Mouse (Mus musculus): ENCODE results near the gene 1700025G04Rik. TPM values are rescaled to one million over a fixed set of nuclear protein-coding genes. Genes with fewer than 3 reads are reported as not detected.

Gene 1700025G04Rik
- polyA plus RNA-seq, 1 experiment from 2014 or later = 52.7 TPM

DNA sequence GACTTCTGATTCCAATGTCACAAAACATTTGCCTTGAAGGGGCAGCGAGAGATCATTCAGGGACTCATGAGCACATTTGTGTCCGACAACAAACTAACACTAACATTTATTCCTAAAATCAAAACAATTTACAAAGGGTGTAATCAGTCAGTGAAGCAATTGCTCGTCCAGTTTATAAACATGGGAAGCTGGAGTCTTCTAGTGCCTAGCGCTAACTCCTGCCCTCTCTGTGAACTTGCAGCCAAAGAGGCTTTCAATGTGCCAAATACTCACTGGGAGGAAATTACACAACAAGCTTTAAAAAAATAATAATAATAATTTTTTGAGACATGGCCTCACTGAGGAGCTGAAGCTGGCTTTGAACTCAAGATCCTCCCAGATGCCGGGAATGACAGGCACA, 57.8 kb downstream of the 1700025G04Rik start:
- 93% methylated on average over 5 of the region's 5 CpGs for WGBS

DNA sequence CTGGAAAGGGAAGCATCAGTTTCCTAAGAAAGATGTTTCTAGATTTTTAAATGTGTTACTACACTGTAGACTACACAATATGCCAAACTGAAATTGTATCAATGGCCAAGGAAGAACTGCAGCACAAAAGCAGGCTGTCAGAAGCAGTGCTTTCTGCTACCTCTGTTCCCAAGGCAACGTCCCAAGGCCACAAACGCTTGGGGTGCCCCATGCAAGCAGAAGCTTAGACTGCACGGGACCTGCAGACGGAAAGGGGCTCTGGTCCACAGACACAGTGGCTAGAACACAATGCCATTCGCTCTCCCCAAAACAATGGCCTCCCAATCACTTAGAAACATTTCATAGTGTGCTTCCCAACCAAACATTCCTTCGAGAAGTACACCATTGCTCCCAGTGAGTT, 59.4 kb downstream of the 1700025G04Rik start:
- 43% methylated on average over 6 of the region's 6 CpGs for WGBS
- peak; percentile 80 for ATAC-seq (ENCODE audit: low FRiP score)
- H3K27me3 ChIP-seq (ENCODE audit: control insufficient read depth, insufficient read depth, low read length) = no peaks in the 10 kb centered on the region
- no peak overlapping the region for H3K9ac ChIP-seq (ENCODE audit: low read depth, low read length)
- H3K4me1 ChIP-seq (replicated peaks; ENCODE audit: control insufficient read depth, insufficient read depth, low read length) = no peaks in the 10 kb centered on the region
- H3K9me3 ChIP-seq (ENCODE audit: control insufficient read depth, low read length) = no peaks in the 10 kb centered on the region
- DNase-seq (ENCODE audit: low spot score) = peak; percentile 49
- H3K4me3 ChIP-seq (ENCODE audit: low read depth, low read length) = no peak overlapping the region
- H3K27ac ChIP-seq (ENCODE audit: low read depth, low read length) = no peak overlapping the region
- no peaks in the 10 kb centered on the region for H3K36me3 ChIP-seq (ENCODE audit: control insufficient read depth, insufficient read depth, low read length)
- H3K4me2 ChIP-seq (replicated peaks; ENCODE audit: low read depth, low read length) = no peak overlapping the region

More for the DNA sequence above, 57.8 kb downstream of the 1700025G04Rik start:
- no peak overlapping the region for H3K9ac ChIP-seq (ENCODE audit: low read depth, low read length)
- H3K4me2 ChIP-seq (replicated peaks; ENCODE audit: low read depth, low read length) = no peak overlapping the region
- H3K4me3 ChIP-seq (ENCODE audit: low read depth, low read length) = no peak overlapping the region
- ATAC-seq (ENCODE audit: low FRiP score) (no peak), DNase-seq (ENCODE audit: low spot score) (no peak)
- H3K4me1 ChIP-seq (replicated peaks; ENCODE audit: control insufficient read depth, insufficient read depth, low read length) = no peaks in the 10 kb centered on the region
- H3K27ac ChIP-seq (ENCODE audit: low read depth, low read length) = no peak overlapping the region
- H3K27me3 ChIP-seq (ENCODE audit: control insufficient read depth, insufficient read depth, low read length) = no peaks in the 10 kb centered on the region
- H3K36me3 ChIP-seq (ENCODE audit: control insufficient read depth, insufficient read depth, low read length) = no peaks in the 10 kb centered on the region
- H3K9me3 ChIP-seq (ENCODE audit: control insufficient read depth, low read length) = no peaks in the 10 kb centered on the region

DNA sequence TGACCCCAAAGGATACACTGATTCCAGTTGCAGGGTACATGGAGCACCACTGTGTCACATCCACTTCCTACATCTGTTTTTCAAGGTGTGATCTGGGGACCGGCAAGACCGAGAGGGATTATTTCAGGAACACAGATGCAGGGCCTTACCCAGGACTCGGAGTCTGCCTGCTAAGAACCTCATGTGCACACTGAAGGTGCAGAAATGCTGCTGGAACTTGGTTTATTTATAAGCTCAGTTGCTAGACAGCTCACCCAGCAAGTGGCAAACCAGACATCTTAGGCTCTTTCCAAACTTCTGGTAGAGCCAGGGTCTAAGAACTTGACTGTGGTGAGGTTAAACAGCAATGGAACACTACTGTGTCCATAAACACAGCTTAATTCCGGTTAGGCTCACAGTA, 61.2 kb downstream of the 1700025G04Rik start:
- Histone ChIP-seq H3K4me2 (replicated peaks; ENCODE audit: low read depth, low read length) (no peak overlapping the region), H3K4me3 (ENCODE audit: low read depth, low read length) (no peak overlapping the region), H3K9ac (ENCODE audit: low read depth, low read length) (no peak overlapping the region), H3K9me3 (ENCODE audit: control insufficient read depth, low read length) (no peaks in the 10 kb centered on the region), H3K36me3 (ENCODE audit: control insufficient read depth, insufficient read depth, low read length) (no peaks in the 10 kb centered on the region), H3K27me3 (ENCODE audit: control insufficient read depth, insufficient read depth, low read length) (no peaks in the 10 kb centered on the region), H3K27ac (ENCODE audit: low read depth, low read length) (no peak overlapping the region), H3K4me1 (replicated peaks; ENCODE audit: control insufficient read depth, insufficient read depth, low read length) (no peaks in the 10 kb centered on the region)
- WGBS = 87% methylated on average over 4 of the region's 4 CpGs
- ATAC-seq (ENCODE audit: low FRiP score) (no peak), DNase-seq (ENCODE audit: low spot score) (no peak)

DNA sequence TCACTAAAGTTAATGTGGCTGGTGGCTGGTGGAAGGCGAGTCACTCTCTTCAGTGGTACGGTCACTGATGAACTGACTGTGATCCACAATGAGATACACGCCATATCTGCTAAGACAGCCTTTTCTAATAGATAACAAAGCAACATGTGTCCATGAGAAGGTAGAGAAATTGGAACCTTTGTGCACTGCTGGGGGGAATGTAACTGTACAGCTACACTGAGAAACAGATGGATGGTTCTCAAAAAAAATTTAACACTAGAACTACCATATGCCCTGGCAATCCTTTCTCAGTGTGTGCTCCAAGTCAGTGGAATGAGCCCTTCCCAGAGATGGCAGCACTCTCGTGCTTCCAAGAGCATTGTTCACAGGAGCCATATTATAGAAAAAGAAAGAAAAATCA, 63.2 kb downstream of the 1700025G04Rik start:
- Histone ChIP-seq H3K9me3 (ENCODE audit: control insufficient read depth, low read length) (no peaks in the 10 kb centered on the region), H3K4me2 (replicated peaks; ENCODE audit: low read depth, low read length) (no peak overlapping the region), H3K27ac (ENCODE audit: low read depth, low read length) (no peak overlapping the region), H3K9ac (ENCODE audit: low read depth, low read length) (no peak overlapping the region), H3K27me3 (ENCODE audit: control insufficient read depth, insufficient read depth, low read length) (no peaks in the 10 kb centered on the region), H3K4me3 (ENCODE audit: low read depth, low read length) (no peak overlapping the region), H3K4me1 (replicated peaks; ENCODE audit: control insufficient read depth, insufficient read depth, low read length) (no peaks in the 10 kb centered on the region), H3K36me3 (ENCODE audit: control insufficient read depth, insufficient read depth, low read length) (no peaks in the 10 kb centered on the region)
- 90% methylated on average over 4 of the region's 4 CpGs for WGBS
- no peak for ATAC-seq (ENCODE audit: low FRiP score)
- DNase-seq (ENCODE audit: low spot score) = no peak

DNA sequence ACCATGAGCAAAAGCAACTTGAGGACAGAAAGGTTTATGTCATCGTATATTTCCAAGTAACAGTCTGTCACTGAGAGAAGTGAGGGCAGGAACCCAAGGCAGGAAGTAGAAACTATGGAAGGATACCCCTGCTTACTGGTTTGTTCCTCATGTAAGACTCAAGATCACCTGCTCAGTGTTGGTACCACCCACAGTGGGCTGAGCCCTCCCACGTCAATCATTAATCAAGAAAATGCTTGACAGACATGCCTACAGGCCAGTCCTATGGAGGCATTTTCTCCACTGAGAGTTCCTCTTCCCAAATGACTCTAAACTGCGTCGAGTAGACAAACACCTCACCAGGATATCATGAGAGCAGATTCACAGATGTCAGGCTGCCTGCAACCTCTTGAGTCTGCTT, 64.6 kb downstream of the 1700025G04Rik start:
- DNase-seq (ENCODE audit: low spot score) = no peak
- Histone ChIP-seq H3K4me2 (replicated peaks; ENCODE audit: low read depth, low read length) (no peak overlapping the region), H3K36me3 (ENCODE audit: control insufficient read depth, insufficient read depth, low read length) (no peaks in the 10 kb centered on the region), H3K27ac (ENCODE audit: low read depth, low read length) (no peak overlapping the region), H3K27me3 (ENCODE audit: control insufficient read depth, insufficient read depth, low read length) (no peaks in the 10 kb centered on the region), H3K9me3 (ENCODE audit: control insufficient read depth, low read length) (no peaks in the 10 kb centered on the region), H3K4me3 (ENCODE audit: low read depth, low read length) (no peak overlapping the region), H3K4me1 (replicated peaks; ENCODE audit: control insufficient read depth, insufficient read depth, low read length) (no peaks in the 10 kb centered on the region), H3K9ac (ENCODE audit: low read depth, low read length) (no peak overlapping the region)
- ATAC-seq (ENCODE audit: low FRiP score) = no peak
- 89% methylated on average over 4 of the region's 4 CpGs for WGBS

DNA sequence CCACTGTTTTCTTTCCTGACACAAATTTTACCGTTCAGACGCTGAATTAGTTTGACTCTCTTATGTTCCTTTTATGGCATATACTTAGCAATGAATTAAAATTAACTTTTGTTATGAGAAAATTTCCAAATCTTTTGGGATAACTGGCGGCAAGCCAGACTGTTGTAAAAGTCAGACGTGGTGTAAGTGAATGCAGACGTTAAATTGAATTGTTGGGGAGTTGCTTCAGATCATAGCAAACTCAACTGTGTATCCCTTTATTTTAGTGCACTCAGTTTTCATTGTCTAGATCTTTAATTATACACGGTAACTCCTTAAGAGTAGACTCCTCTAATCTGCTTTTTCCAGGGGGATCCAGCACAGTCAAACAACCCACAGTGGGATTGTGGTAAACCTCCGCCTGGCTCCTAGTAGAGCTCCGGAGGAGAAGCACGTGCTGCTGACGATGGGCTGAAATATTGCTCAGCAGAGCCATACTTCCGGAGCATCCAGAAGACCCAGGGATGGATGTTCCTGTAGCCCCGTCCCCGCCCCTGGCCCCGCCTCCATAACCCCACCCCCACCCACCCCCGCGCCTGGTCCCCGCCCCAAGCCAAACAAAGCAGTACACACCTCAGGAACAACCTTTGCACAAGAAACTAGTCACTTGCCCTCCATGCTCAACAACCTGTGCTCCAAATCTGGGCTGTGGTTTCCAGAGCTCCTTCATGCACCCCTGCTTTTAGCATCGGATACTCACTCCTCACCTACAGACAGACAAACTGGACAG, 65.7 kb downstream of the 1700025G04Rik start:
- Histone ChIP-seq H3K27me3 (ENCODE audit: control insufficient read depth, insufficient read depth, low read length) (no peaks in the 10 kb centered on the region), H3K27ac (ENCODE audit: low read depth, low read length) (no peak overlapping the region), H3K9ac (ENCODE audit: low read depth, low read length) (no peak overlapping the region), H3K9me3 (ENCODE audit: control insufficient read depth, low read length) (no peaks in the 10 kb centered on the region), H3K4me1 (replicated peaks; ENCODE audit: control insufficient read depth, insufficient read depth, low read length) (no peaks in the 10 kb centered on the region), H3K4me3 (ENCODE audit: low read depth, low read length) (no peak overlapping the region), H3K36me3 (ENCODE audit: control insufficient read depth, insufficient read depth, low read length) (no peaks in the 10 kb centered on the region), H3K4me2 (replicated peaks; ENCODE audit: low read depth, low read length) (no peak overlapping the region)
- WGBS = 78% methylated on average over 18 of the region's 18 CpGs
- ATAC-seq (ENCODE audit: low FRiP score) (no peak), DNase-seq (ENCODE audit: low spot score) (no peak)

DNA sequence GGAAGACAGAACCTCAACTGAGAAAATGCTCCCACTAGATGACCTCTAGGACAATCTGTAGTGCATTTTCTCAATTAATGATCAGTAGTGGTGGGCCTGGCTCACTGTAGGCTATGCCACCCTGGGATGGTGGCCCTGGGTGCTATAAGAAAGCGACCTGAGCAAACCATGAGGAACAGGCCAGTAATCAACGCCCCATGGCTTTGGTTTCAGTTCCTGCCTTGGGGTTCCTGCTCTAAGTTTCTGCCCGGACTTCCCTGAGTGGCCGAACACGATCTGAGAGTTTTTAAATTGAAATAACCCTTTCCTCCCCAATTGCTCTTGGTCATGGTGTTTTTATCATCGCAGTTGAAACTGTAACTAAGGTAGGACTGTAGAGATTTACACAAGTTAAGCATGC, 69.1 kb downstream of the 1700025G04Rik start:
- 89% methylated on average over 6 of the region's 6 CpGs for WGBS
- H3K9ac ChIP-seq (ENCODE audit: low read depth, low read length) = no peak overlapping the region
- H3K4me1 ChIP-seq (replicated peaks; ENCODE audit: control insufficient read depth, insufficient read depth, low read length) = no peaks in the 10 kb centered on the region
- H3K27ac ChIP-seq (ENCODE audit: low read depth, low read length) = no peak overlapping the region
- no peaks in the 10 kb centered on the region for H3K27me3 ChIP-seq (ENCODE audit: control insufficient read depth, insufficient read depth, low read length)
- no peak overlapping the region for H3K4me2 ChIP-seq (replicated peaks; ENCODE audit: low read depth, low read length)
- ATAC-seq (ENCODE audit: low FRiP score) = no peak
- no peaks in the 10 kb centered on the region for H3K36me3 ChIP-seq (ENCODE audit: control insufficient read depth, insufficient read depth, low read length)
- H3K9me3 ChIP-seq (ENCODE audit: control insufficient read depth, low read length) = no peaks in the 10 kb centered on the region
- no peak for DNase-seq (ENCODE audit: low spot score)
- H3K4me3 ChIP-seq (ENCODE audit: low read depth, low read length) = no peak overlapping the region

DNA sequence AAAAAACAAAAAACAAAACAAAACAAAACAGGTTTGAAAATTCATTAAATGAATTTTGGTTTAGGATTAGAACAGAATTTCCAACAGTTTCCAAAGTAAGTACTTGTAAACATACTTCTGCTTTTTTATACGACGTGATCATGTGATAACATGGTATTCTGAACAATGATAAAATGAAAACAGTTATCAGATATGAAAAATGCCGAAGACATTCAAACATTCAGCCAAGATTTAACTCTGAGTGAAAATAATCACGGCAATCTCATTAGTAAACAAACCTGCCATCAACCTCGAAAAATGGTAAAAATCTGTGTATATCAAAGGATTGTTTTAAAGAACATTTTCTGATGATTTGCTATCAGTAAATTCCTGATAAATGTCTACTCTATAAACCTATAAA, 69.9 kb downstream of the 1700025G04Rik start:
- H3K4me2 ChIP-seq (replicated peaks; ENCODE audit: low read depth, low read length) = no peak overlapping the region
- no peak overlapping the region for H3K9ac ChIP-seq (ENCODE audit: low read depth, low read length)
- H3K4me3 ChIP-seq (ENCODE audit: low read depth, low read length) = no peak overlapping the region
- H3K4me1 ChIP-seq (replicated peaks; ENCODE audit: control insufficient read depth, insufficient read depth, low read length) = no peaks in the 10 kb centered on the region
- no peak overlapping the region for H3K27ac ChIP-seq (ENCODE audit: low read depth, low read length)
- ATAC-seq (ENCODE audit: low FRiP score) (no peak), DNase-seq (ENCODE audit: low spot score) (no peak)
- no peaks in the 10 kb centered on the region for H3K9me3 ChIP-seq (ENCODE audit: control insufficient read depth, low read length)
- no peaks in the 10 kb centered on the region for H3K36me3 ChIP-seq (ENCODE audit: control insufficient read depth, insufficient read depth, low read length)
- no peaks in the 10 kb centered on the region for H3K27me3 ChIP-seq (ENCODE audit: control insufficient read depth, insufficient read depth, low read length)
- WGBS = 96% methylated on average over 5 of the region's 5 CpGs

DNA sequence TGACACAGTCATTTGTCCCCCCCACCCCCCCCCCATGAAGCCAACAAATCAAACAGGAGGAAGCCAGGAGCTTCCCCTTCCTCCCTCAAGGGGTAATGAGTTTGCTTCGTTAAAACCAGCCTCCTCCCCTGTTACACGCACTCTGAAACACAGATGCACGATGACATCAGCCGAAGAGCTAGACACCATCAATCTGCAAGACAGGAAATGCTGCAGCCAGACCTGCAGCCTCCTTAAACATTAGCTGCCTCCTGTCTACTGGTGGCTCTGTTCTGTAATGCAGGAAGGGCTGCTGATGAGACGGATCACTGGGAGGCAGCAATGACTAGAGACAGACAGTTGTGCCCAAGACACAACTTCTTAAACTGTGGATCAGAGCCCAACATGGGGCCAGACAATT, 70.7 kb downstream of the 1700025G04Rik start:
- WGBS = 54% methylated on average over 5 of the region's 5 CpGs
- Histone ChIP-seq H3K9ac (ENCODE audit: low read depth, low read length) (no peak overlapping the region), H3K4me3 (ENCODE audit: low read depth, low read length) (no peak overlapping the region), H3K9me3 (ENCODE audit: control insufficient read depth, low read length) (no peaks in the 10 kb centered on the region), H3K36me3 (ENCODE audit: control insufficient read depth, insufficient read depth, low read length) (no peaks in the 10 kb centered on the region), H3K4me1 (replicated peaks; ENCODE audit: control insufficient read depth, insufficient read depth, low read length) (no peaks in the 10 kb centered on the region), H3K4me2 (replicated peaks; ENCODE audit: low read depth, low read length) (no peak overlapping the region), H3K27ac (ENCODE audit: low read depth, low read length) (no peak overlapping the region), H3K27me3 (ENCODE audit: control insufficient read depth, insufficient read depth, low read length) (no peaks in the 10 kb centered on the region)
- DNase-seq (ENCODE audit: low spot score) = no peak
- ATAC-seq (ENCODE audit: low FRiP score) = no peak

Measured in hindbrain, embryonic 11.5 days (tissue).